Mouse (Mus musculus) embryonic facial prominence, embryonic 11.5 days (tissue): ENCODE results near the gene Xrn1. TPM values are rescaled to one million over a fixed set of nuclear protein-coding genes. Genes with fewer than 3 reads are reported as not detected.

ENCODE experiments used
- ATAC-seq: fragments of 200-750 bp; cut with Nextera tagmentation; replicated peaks from 2 replicates; pipeline ENCODE4 v1.8.0; 2017; ENCODE audit warnings: low read depth; ENCODE audit not compliant: insufficient number of reproducible peaks, low FRiP score, low TSS enrichment
- DNase-seq: peaks from one replicate; pipeline ENCODE4 v3.0.0-alpha.2; 2015; ENCODE audit warnings: low spot score
- H3K27ac ChIP-seq: fragments of 300-500 bp; sonication (generic); replicated peaks from 2 replicates; pipeline ENCODE4 v1.5.1; 2014; ENCODE audit warnings: mild to moderate bottlenecking, low read depth, low read length, control low read depth
- H3K27me3 ChIP-seq: fragments of 300-500 bp; sonication (generic); 2 replicates; pipeline ENCODE4 v1.6.1; 2014; ENCODE audit warnings: mild to moderate bottlenecking, low read length, moderate library complexity, mixed read lengths; ENCODE audit not compliant: control insufficient read depth, insufficient read depth
- H3K36me3 ChIP-seq: fragments of 300-500 bp; sonication (generic); replicated peaks from 2 replicates; pipeline ENCODE4 v1.6.1; 2014; ENCODE audit warnings: low read depth, mild to moderate bottlenecking, low read length, moderate library complexity, mixed read lengths; ENCODE audit not compliant: control insufficient read depth, insufficient read depth
- H3K4me1 ChIP-seq: fragments of 300-500 bp; sonication (generic); 2 replicates; pipeline ENCODE4 v1.6.1; 2014; ENCODE audit warnings: low read length, mixed read lengths; ENCODE audit not compliant: control insufficient read depth, insufficient read depth
- H3K4me2 ChIP-seq: fragments of 300-500 bp; sonication (generic); 2 replicates; pipeline ENCODE4 v1.6.1; 2014; ENCODE audit warnings: low read depth, mild to moderate bottlenecking, control low read depth, low read length, moderate library complexity
- H3K4me3 ChIP-seq: fragments of 300-500 bp; sonication (generic); 2 replicates; pipeline ENCODE4 v1.5.1; 2014; ENCODE audit warnings: low read depth, low read length, control low read depth
- H3K9ac ChIP-seq: fragments of 300-500 bp; sonication (generic); replicated peaks from 2 replicates; pipeline ENCODE4 v1.6.1; 2014; ENCODE audit warnings: mild to moderate bottlenecking, control low read depth, low read length
- H3K9me3 ChIP-seq: fragments of 300-500 bp; sonication (generic); replicated peaks from 2 replicates; pipeline ENCODE4 v1.6.1; 2016; ENCODE audit warnings: mild to moderate bottlenecking, low read length, inconsistent platforms, mixed read lengths; ENCODE audit not compliant: control insufficient read depth
- WGBS: fragments of 180-500 bp; shearing (Covaris S2); extraction: QIAGEN DNeasy Blood & Tissue Kit; methylation state at CpG from one replicate; pipeline ENCODE4 v1.1.7; 2014; 5-methylcytosine and 5-hydroxymethylcytosine counted together
- polyA plus RNA-seq: library from polyadenylated mRNA; unstranded; fragments of >200 nt; fragmentation: Nextera tagmentation; extraction: Ambion mirVana; gene quantifications from 2 replicates; pipeline ENCODE4 v1.2.1, GENCODE M21; 2014

Gene Xrn1
- polyA plus RNA-seq, 1 experiment from 2014 or later = 15.2 TPM

DNA sequence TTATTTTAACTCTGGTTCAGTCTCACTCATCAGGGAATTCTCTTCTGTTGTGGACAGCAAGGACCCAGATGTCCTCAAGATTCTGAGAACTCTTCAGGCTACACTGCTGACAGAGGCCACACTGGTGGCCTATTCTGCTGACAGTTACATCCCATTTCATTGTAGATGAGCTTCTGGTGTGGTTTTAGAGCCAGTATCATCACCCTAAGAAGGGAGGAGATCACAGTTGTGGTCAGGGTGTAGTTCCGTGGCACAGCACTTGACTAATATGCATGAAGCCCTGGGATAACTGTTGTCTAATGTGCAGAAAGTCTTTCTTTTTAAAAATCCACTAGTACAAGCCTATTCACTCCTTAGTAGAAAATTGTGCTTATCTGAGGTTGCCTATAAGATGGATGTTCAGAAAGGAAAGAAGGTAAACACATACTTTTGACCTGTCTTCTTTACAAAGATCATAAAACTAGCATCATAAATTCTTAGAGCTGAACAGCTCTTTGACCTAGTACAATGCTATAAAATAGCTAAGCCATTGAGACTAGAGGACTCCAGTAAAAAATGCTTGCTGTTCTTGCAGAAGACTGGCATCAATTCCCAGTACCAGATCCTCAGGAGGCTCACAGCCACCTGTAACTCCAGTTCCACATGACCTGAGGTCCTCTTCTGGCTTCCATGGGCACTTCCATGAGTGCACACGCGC lies 5.3 kb downstream of the Xrn1 start:
- no peak for ATAC-seq
- no peak overlapping the region for H3K9ac ChIP-seq
- no peaks in the 10 kb centered on the region for H3K36me3 ChIP-seq
- H3K27me3 ChIP-seq = no peaks in the 10 kb centered on the region
- WGBS = 93% methylated on average over 3 of the region's 3 CpGs
- H3K4me2 ChIP-seq = no peak overlapping the region
- H3K4me3 ChIP-seq = no peak overlapping the region
- DNase-seq = no peak
- H3K9me3 ChIP-seq = no peaks in the 10 kb centered on the region
- no peak overlapping the region for H3K27ac ChIP-seq
- no peaks in the 10 kb centered on the region for H3K4me1 ChIP-seq

DNA sequence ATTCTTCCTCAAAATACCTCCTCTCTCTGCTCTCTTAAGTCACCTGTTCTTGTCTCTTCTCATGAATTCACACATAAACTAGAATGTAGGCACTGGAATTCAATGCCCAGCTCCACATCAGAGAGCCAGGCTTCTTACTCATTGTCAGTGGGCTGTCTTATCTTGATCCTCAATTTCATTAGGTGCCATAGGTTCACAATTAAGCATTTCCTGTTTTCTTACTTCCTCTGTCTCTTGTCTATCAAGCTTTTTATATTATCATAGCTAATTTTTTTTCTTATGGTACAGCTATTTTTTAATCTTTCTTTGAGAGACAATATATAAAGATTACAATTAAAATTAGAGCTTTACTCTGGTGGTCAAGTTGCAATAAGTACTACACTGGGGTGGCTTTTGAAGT lies 6.5 kb downstream of the Xrn1 start:
- DNase-seq (no peak), ATAC-seq (no peak)
- Histone ChIP-seq H3K4me1 (no peaks in the 10 kb centered on the region), H3K27me3 (no peaks in the 10 kb centered on the region), H3K4me2 (no peak overlapping the region), H3K9ac (no peak overlapping the region), H3K27ac (no peak overlapping the region), H3K36me3 (no peaks in the 10 kb centered on the region; the same call in 1 of the 2 replicates), H3K9me3 (no peaks in the 10 kb centered on the region), H3K4me3 (no peak overlapping the region)

- Histone ChIP-seq H3K9ac (no peak overlapping the region), H3K4me3 (no peak overlapping the region), H3K9me3 (no peaks in the 10 kb centered on the region), H3K27ac (no peak overlapping the region), H3K36me3 (no peaks in the 10 kb centered on the region; the same call in none of the 2 replicates), H3K4me1 (no peaks in the 10 kb centered on the region), H3K27me3 (no peaks in the 10 kb centered on the region), H3K4me2 (no peak overlapping the region)
- WGBS = 93% methylated on average over 13 of the region's 13 CpGs
- DNase-seq (no peak), ATAC-seq (no peak)
These were observed 9.5 kb downstream of the Xrn1 start for GRCm38 (mm10) chr9:95964037-95964436.

- peaks cover 3% of the 10 kb centered on the region; the same call in 1 of the 2 replicates for H3K36me3 ChIP-seq
- no peak for ATAC-seq
- H3K9me3 ChIP-seq = no peaks in the 10 kb centered on the region
- no peak overlapping the region for H3K4me3 ChIP-seq
- H3K27ac ChIP-seq = no peak overlapping the region
- no peak overlapping the region for H3K9ac ChIP-seq
- WGBS = 88% methylated on average over 2 of the region's 2 CpGs
- no peaks in the 10 kb centered on the region for H3K4me1 ChIP-seq
- no peak overlapping the region for H3K4me2 ChIP-seq
- DNase-seq = no peak
- H3K27me3 ChIP-seq = no peaks in the 10 kb centered on the region
These were observed 23.7 kb downstream of the Xrn1 start for GRCm38 (mm10) chr9:95978279-95978678.

- Histone ChIP-seq H3K4me3 (no peak overlapping the region), H3K9me3 (no peaks in the 10 kb centered on the region), H3K9ac (no peak overlapping the region), H3K4me1 (no peaks in the 10 kb centered on the region), H3K36me3 (peaks cover 3% of the 10 kb centered on the region), H3K4me2 (no peak overlapping the region), H3K27me3 (no peaks in the 10 kb centered on the region), H3K27ac (no peak overlapping the region)
- 91% methylated on average over 6 of the region's 6 CpGs for WGBS
- no peak for DNase-seq
- ATAC-seq = no peak
These were observed 25.3 kb downstream of the Xrn1 start for GRCm38 (mm10) chr9:95979896-95980295.

- Histone ChIP-seq H3K4me3 (no peak overlapping the region), H3K9ac (no peak overlapping the region), H3K27me3 (no peaks in the 10 kb centered on the region), H3K4me2 (no peak overlapping the region), H3K9me3 (no peaks in the 10 kb centered on the region), H3K4me1 (no peaks in the 10 kb centered on the region), H3K27ac (no peak overlapping the region), H3K36me3 (peaks cover 7% of the 10 kb centered on the region)
- DNase-seq = no peak
- no peak for ATAC-seq
- 95% methylated on average over 2 of the region's 2 CpGs for WGBS
These were observed 37.7 kb downstream of the Xrn1 start for GRCm38 (mm10) chr9:95992255-95992654.

- H3K4me1 ChIP-seq = no peaks in the 10 kb centered on the region
- H3K27me3 ChIP-seq = no peaks in the 10 kb centered on the region
- H3K9ac ChIP-seq = no peak overlapping the region
- H3K27ac ChIP-seq = no peak overlapping the region
- ATAC-seq (no peak), DNase-seq (no peak)
- H3K36me3 ChIP-seq = peaks cover 5% of the 10 kb centered on the region
- no peaks in the 10 kb centered on the region for H3K9me3 ChIP-seq
- WGBS = 90% methylated on average over 7 of the region's 7 CpGs
- H3K4me3 ChIP-seq = no peak overlapping the region
- no peak overlapping the region for H3K4me2 ChIP-seq
These were observed 49.9 kb downstream of the Xrn1 start for GRCm38 (mm10) chr9:96004455-96004854.

DNA sequence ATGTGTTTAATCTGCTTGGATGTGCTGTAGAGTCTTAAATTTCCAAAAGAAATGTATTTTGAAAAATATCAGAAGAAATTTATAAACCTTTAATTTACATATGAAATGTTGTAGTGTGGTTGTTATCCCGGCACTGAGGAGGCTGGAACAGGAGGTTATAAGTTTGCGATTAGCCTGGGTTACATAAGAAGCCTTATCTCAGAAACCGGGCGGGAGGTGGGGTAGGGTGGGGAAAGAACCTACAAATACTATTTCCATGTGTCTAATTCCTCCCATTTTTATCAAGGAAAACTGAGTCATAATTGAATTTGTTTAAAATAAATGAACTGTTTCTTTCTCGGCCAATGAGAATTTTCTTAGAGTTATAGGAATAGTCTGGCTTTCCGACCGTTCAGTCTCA lies 56.1 kb downstream of the Xrn1 start:
- 93% methylated on average over 7 of the region's 7 CpGs for WGBS
- Histone ChIP-seq H3K4me1 (no peaks in the 10 kb centered on the region), H3K36me3 (peaks cover 6% of the 10 kb centered on the region), H3K9ac (no peak overlapping the region), H3K27me3 (no peaks in the 10 kb centered on the region), H3K27ac (no peak overlapping the region), H3K4me3 (no peak overlapping the region), H3K4me2 (no peak overlapping the region), H3K9me3 (no peaks in the 10 kb centered on the region)
- DNase-seq (no peak), ATAC-seq (no peak)
